Mouse (Mus musculus) cerebellum, adult 11-12 months (tissue): ENCODE results near the gene Tmem82.

Source experiments
- DNase-seq: peaks from one replicate; pipeline ENCODE4 v3.0.0; 2022

Gene Tmem82

DNA sequence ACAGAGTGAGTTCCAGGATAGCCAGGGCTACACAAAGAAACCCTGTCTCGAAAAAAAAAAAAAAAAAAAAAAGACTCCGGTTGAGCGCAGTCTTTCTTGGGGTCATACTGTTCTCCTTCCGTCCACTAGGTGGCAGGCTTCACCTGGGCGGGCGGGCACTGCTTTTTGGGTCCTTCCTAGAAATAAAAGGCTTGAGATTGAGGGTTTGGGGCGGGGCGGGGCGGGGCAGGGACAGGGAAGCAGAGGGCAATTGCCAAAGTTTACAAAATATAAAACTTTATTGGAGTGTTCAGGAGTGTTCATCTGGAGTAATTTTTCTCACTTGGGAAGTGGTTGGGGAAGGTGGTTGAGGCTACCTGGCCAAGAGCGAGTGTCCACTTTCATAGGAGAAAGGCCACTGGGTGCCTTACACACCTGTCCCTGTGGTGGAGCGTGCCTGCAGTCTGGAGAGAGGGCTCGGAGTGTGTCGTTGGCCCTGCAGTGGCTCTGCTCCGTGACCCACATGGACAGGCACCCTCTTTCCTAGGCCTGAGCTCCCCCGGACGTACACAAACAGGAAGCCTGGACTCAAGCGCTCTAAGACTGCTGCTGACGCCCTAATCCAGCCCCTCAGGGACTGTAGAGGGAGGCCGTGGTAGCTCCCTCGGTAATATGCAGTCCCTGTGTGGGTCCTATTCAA lies at the start of gene Tmem82:
Gene Tmem82 (minus strand): TSS at position 69 of the 679 bp plus-strand sequence.
- peak; percentile 50 for DNase-seq

DNA sequence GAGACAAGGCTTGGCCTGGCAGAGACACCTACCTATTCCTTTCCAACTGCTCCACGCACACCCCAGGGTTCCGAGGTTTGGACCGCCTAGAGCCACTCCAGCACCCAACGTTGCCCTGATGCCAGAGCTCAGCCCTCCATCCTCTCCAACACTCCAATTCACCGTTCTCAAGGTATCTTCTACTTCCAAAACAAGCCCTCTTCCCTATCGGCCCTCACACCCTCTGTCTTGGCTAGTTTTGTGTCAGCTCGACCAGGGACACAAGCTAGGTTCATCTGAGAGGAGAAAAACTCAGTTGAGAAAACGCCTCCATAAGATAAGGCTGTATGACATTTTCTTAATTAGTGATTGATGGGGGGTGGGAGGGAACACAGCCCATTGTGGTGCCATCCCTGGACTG lies 46.4 kb upstream of the Tmem82 start, which contains the start of gene Plekhm2:
Gene Plekhm2 (minus strand): TSS at position 101 of the 400 bp plus-strand sequence.
- DNase-seq: no peak

DNA sequence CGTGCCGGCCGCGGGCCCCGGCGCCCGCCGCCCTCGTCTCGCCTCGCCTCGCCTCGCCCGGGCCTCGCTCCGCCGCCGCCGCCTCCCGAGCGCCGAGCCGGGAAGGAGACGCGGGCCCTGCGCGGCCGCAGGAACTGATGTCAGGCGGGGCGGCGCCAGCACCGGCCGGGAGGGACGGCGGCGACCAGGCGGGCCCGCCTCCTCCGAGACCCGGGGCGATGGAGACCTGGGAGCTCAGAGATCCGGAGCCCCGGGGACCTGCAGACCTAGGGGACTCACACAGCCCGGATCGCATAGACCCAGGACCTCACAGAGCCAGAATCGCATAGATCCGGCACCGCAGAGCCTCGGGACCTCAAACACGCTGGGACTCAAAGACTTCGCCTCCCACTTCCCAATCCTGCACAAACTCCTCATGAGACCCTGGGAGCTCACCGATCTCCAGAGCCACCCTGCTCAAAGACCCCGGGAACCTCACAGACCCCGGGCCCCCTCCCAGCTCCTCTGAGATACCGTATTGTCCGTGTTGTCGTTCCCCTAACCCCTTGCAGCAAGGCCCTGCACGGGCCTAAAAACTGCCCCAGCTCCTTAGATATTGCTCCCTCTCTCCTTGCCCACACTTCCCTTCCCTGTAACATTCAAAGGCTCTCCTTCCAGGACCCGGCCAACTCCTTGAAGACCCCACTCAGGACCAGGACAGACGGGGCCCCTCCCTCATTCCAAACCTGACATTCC lies 45.7 kb upstream of the Tmem82 start:
- peak; percentile 77 for DNase-seq

DNA sequence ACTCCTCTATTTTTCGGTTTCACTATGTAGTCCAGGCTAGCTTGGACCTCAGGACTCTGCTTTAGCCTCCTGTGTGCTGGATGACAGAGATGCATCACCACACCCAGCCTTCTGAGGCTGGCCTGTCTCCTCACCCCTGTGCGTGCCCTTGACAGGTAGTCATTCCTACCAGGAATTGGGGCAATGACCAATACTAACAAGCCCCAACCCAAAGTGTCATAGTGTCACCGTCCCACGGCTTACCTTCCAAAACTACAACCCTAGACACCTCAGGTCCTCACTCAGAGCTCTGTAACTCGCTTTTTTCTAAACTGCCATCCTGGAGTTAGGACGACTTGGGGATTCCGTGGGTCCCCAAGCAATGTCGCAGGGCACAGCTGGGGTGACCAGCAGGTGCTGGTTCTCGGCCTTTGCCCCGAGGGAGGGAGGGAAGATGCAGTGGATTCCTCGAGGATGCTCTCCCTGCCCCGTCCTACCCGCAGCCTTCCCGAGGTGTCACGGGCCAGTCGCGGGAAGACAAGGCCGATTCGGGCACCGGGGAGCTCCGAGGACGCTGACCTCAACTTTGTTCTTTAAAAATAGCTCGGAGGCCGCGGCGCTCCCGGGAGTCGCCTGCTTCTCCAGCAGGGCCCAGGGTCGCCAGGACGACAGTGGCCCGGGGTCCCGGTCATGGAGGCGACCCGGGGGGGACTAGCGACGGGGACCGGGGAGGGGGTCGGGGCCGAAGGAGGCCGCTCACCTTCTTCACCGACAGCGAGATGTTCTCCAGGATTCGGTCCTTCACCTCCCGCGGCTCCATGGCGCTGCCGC lies 44.9 kb upstream of the Tmem82 start:
- DNase-seq: peak; percentile 39

DNA sequence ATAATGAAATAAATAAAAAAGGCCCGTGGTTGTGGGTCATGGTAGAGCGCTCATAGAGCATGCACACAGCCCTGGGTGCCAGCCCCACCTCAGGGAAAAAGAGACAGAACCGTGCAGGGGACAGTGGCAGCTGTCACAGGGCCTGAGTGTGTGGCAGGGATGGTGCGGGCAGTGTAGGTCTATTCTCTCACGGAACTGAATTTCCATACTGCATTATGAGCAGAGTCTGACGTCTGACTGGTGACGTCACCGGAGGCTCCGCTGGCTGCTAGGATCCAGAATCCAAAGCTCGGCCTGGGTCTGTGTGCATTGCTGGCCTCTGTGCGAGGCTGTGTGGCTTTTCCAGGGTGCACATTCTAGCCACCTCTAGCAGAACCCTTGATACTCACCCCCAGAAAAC lies 42.5 kb upstream of the Tmem82 start:
- no peak for DNase-seq

DNA sequence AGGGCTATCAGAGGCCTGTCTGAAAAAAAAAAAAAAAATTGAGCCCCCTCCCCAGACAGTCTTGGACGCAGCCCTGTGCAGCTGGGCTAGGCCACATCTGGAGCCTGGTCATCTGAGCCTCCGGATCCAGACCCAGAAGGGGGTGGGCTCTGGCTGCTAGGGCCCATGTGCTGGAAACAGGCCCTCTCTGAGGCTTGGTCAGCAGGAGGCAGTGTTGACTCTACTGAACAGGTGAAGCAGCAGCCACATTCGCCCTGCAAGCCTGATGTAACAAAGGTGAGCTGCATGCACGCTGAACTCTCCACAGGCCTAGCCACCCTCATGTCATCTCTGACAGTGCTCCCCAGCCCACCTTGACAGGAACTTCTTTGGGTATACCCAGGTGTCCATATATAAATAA lies 41.3 kb upstream of the Tmem82 start:
- DNase-seq: no peak

DNA sequence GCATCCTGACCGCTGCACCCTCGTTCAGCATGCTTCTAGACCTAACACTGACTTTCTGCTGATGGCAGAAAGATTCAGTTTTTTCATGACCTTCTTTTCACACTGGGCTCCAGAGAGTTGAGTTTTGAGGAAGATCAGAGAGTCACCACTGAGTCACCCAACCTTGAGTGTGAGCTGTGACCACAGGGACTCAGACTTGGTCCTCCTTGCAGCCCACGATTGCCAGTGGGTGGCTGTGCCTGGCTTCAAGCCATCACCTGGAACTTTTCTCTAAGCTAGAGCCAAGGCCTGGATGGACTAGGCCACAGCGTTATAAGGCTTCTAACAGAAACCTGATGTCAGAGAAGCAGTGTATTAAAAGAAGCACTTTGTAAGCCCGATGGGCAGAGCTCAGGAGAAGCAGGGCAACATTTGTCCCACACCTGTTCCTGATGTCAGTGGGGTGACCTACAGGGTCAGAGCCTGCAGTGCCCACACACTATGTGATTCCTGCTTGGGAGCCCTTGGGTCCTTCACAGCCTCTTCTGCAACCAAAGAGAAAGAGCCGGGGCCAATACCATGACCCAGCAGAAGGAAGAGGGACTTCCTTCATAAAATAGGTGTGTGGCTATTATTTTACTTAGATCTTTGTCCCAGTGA lies 40.5 kb upstream of the Tmem82 start:
- DNase-seq: no peak

DNA sequence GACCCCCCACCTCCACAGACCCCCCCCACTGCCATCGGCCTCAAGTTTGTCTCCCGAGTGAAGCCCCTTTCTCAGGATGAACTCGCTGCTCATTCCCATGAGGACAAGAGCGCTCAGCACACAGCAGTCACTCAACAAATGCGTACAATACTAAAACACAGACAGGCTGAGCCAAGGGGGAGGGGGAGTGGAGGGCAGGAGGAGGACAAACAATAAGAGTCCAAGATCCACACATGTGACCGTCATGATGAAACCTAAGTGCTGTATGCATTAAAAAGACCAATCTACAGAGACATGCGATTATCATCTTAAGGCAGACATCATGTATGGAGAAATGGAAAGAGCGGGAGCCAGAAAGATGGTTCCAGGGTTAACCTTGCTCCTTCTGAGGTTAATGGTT lies 38.5 kb upstream of the Tmem82 start:
- no peak for DNase-seq

DNA sequence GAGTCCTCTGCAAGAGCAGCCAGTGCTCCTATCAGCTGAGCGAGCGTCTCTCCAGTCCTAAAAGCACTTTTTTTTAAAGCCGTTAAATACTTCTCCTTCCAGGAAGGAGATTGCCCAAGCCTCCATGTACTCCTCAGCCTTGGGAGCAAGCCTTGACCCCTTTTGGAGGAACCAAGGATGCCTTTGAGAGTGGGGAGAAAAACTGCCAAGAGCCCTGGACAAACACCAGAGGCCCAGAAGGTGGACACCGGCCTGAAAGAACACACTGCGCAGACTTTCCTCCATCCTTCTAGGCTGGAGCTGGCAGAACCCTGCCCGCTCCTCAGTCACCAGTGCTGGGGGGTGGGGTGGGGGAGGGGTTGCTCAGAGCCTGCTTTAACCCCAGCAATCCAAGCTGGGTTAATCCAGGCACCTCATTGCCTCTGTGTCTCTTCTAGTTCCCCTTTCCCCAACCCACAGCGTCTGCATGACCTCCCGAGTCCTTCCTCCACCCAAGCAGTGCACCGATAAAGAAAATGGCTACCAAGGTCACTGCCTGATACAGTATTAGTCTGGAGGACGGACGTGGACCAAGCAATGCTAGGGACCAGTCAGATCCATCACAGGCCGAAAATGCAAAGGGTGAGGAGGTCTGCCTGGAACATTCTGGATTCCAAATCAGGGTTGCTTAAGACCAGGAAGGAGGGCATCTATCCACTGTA lies 37.6 kb upstream of the Tmem82 start:
- DNase-seq: peak; percentile 68

DNA sequence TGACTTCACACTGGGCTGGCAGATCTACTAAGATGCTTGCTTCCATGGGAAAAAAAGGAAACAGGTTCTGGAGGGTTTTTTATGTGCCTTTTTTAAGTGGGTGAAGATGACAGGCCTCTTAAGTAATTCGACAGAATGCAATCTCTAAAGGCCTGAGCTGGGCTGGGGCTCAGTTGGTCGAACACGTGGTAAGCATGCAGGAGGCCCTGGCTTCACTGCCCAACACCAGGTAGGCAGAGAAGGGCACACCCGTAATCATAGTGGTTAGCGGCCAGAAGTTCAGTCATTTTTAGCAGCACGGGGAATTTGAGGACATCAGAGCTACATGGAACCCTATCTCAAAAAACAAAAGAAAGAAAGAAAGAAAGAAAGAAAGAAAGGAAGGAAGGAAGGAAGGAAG lies 36.1 kb upstream of the Tmem82 start:
- no peak for DNase-seq

DNA sequence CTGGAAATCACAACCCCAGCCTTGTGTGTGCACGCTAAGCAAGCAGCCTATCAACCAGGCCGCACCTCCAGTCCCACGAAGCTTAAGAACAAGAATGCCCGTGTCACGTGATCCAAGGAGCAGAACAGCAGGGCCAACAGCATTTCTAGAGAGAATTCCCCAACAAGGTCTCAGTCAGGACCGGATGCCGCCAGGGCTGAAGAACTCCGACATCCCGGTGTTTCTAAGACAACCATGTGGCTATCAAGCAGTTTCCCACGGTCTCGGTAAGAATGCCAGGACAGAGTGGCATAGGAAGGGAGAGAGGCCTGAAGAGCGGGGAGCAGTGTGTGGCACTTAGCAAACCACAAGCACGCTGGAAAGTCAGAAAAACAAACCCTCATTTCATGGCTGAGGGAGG lies 35.4 kb upstream of the Tmem82 start:
- DNase-seq: no peak

DNA sequence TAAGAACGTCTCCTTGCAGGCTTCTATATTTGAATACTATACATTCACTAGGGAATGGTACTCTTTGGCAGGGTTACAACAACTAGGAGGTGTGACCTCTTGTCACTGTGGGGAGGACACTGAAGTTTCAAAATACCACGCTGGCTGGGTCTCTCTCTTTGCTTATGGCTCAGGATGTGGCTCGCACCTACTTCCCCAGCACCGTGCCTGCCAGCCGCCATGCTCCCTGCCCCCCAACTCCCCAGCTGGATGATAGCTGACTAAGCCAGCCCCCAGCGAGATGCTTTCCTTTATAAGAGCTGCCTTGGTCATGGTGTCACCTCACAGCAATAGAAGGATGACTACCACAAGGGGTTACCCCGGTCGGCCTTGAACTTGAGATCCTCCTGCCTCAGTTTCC lies 34.6 kb upstream of the Tmem82 start:
- DNase-seq: no peak

DNA sequence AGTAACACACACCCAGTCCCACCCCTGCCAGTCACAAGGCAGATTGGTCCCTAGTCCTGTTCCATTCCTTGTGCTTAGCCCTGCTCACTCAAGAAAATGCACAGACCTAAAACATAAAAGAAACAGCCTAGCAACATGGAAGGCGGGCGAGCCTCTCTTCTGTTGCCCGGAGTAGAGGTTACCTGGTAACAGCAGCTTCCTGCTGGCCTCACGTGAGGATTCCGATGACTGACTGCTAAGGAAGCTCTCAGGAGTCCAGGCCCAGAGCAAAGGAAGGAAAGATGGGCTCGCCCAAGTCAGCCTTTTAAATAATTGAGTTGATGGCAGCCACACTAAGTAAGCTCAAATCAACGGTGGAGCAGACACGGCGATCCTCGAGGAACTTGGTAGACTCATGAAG lies 33.5 kb upstream of the Tmem82 start:
- no peak for DNase-seq

DNA sequence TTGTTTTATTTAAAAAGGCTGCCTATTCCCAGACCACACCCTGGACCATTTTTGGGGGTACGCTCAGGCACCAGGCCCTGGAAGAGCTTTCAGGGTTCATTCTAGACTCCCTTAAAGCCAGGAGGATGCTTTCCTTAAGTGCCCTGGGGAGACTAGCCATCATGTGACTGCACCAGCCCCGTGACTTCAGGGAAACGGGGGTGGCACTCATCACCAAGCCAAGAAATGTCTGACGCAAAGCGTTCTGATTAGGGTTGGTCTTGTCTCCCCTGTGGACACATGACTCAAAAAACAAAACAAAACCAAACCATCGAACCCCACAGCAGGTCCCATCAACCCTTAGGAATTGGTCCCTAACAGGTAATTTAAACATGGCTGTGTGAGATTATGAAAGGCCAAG lies 32.9 kb upstream of the Tmem82 start:
- DNase-seq: no peak

DNA sequence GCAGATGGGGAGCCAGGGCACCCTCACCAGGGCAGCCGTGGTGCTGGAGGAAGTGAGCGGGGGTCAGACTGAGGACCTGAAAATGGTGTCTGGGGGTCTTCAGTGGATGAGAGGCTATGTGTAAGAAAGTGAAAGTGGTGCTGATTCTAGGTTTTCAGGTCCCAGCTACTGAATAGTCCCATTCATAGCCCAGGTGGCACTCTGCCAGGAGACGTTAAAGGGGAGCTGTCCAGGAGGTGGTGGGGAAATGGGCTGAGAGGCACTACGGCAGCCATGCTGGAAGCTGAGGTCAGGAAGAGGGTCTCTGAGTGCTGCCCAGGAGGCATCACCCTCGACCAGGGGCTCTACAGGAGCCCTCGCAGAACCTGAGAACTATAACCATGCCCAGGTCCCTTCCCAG lies 30.8 kb upstream of the Tmem82 start:
- no peak for DNase-seq

DNA sequence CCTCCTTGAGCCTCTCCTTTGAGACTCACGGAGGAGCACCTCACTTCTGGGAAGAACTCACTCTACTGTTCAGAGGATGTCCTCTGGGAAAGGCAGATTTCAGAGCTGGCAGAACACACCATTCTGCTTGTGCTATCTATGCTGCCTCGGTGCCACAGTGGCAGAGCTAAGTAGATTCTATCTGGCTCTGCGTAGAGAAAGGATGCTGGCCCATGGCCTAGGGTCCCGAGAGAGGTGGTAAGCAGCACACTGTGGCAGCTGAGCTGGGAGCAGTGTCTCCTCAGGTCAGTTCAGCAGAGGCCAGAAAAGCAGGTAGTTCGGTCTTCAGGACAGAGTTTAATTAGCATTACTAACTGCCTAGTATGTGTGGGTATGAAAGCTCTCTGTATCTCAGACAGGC lies 29.8 kb upstream of the Tmem82 start:
- DNase-seq: no peak

DNA sequence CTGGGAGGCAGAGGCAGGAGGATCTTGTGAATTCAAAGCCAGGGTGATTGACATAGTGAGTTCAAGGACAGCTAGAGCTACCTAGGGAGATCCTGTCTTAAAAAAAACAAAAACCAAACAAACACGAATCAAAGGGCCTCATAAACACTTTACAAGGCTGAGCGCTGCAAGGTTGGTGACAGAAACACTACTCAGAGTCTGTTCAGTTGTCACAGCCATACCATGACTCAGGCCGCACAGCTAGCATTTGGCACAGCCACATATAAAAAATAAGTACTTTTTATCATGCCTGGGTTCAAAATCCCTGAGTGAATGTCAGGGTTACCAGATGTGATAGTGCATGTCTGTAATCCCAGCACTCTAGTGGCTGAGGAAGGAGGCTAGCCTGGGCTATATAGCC lies 28.8 kb upstream of the Tmem82 start:
- no peak for DNase-seq

DNA sequence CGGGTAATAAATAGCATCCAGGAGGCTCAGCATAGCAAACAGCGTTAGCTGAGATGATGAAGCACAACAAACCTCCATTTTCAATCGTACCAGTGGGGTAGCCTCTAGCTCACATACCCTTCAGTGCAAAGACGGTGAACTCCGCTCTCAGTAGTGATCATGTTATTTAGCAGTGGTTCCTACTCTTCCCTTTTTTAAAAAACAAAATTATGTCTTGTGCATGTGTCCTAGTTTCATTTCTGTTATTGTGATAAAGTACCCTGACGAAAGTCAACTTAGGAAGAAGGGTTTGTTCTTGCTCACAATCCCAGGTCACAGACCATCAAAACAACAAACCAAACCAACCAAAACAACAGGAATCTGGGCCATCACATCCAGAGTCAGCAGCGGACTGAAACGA lies 27.6 kb upstream of the Tmem82 start:
- no peak for DNase-seq

DNA sequence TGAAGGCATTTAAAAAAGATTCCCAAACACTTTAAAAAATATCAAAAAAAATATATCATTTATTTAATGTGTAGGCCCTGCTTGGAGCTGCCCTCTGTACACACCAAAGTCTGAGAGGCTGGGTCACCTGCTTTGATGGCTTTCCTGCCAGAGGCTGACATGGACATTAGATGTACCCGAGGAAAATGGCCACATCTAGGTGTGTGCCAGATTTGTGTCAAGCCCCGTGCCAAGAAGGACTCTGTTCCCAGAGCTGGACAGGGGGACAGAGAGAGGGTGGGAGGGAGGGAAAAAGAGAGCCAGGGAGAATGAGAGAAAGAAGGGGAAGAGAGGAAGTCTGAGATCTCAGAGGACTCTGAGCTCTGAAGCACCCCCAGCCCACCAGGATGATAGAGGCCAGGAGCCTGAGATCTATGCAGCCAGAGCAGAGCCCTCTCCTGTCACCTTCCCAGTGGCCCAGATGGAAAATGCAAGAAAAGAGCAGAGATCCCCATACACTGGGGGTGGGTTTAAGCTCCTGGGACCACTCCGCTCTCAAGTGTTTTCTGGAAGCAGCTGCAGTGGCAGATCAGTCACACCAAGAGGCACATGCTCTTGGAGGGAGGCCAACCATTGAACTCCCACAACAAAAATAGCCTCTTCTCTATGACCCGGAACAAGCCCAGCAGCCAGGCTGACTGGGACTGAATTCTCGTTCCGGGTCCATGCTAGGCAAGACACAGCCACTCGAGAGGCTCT lies 24.9 kb upstream of the Tmem82 start:
- peak; percentile 74 for DNase-seq

DNA sequence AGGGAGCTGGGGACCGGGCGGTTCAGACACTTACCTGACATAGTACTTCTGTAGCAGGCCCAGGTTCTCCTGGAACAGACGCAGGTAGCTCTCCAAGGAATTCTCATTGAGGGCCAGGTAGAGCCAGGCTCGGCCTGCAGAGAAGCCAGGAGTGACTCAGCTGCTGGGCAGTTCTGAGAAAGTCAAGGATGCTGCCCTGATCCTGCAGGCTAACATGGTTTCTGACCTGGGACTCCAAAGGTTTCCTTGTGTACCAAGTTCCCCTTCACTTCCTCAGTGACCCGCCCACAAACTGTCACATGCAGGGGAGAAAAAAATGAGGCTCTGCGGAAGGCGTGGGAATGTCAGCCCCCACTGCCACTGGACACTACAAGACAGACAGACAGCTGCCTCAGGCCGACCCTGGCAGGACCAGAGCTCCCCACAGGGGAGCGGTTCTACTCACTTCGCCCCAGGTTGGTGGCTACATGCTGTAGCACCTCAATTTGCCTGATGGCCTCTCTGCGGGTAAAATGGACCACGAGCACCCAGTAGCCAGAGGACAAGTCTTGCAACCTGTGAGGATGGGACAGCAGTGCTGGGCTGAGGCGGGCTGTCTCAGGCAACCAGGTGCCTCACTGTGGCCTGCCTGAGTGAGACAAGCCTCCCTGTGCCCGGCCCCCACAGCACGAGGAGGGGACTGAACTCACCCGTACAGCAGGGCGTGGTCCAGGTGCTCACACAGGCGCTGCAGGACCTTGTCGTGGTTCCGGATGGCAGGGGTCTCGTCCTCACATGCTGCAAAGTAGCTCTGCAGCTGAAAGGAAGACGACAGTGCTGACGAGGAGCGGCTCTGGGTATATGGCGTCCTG lies 23.8 kb upstream of the Tmem82 start:
- DNase-seq: no peak

DNA sequence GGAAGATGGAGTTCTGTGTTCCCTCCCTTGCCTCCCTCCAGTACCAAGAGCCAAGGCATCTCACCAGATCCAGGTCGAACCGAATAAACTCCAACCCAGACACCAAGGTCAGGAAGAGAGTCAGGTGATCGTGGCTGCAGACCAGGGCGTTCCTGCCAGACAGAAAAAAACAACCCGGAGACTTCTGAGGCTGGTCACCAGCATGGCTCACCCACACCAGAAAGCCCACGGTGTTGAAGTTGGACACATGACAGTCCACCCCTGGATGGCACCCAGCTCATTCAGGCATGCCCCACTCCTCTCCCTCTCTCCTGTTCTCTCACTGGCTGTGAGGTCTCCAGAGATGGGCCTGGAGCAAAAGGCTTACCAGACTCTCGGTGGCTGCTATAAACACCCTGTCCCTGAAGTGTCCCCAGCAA lies 22.9 kb upstream of the Tmem82 start:
- DNase-seq: no peak
